Mouse (Mus musculus) stomach, embryonic 15.5 days (tissue): Measurements from ENCODE around the gene 1700017D01Rik. TPM values are rescaled to one million over a fixed set of nuclear protein-coding genes. Genes with fewer than 3 reads are reported as not detected.
"Not testable (repeated sequence)": the region's sequence is repeated elsewhere in the genome, so short reads cannot be mapped to it uniquely, and the experiment has no call there.

Source experiments
- ATAC-seq: fragments of 200-750 bp; cut with Nextera tagmentation; 2 replicates; pipeline ENCODE4 v1.8.0; 2017; ENCODE audit warnings: low read depth, moderate number of reproducible peaks, moderate TSS enrichment; ENCODE audit not compliant: insufficient read depth, low FRiP score
- H3K27ac ChIP-seq: fragments of 300-500 bp; sonication (generic); 2 replicates; pipeline ENCODE4 v1.5.1; 2015; ENCODE audit warnings: mild to moderate bottlenecking, inconsistent platforms
- H3K27me3 ChIP-seq: fragments of 300-500 bp; sonication (generic); replicated peaks from 2 replicates; pipeline ENCODE4 v1.6.1; 2015; ENCODE audit warnings: inconsistent platforms
- H3K36me3 ChIP-seq: fragments of 300-500 bp; sonication (generic); 2 replicates; pipeline ENCODE4 v1.6.1; 2015; ENCODE audit warnings: inconsistent platforms
- H3K4me1 ChIP-seq: fragments of 300-500 bp; sonication (generic); 2 replicates; pipeline ENCODE4 v1.6.1; 2015; ENCODE audit warnings: inconsistent platforms
- H3K4me2 ChIP-seq: fragments of 300-500 bp; sonication (generic); 2 replicates; pipeline ENCODE4 v1.6.1; 2015; ENCODE audit warnings: mild to moderate bottlenecking, inconsistent platforms
- H3K4me3 ChIP-seq: fragments of 300-500 bp; sonication (generic); replicated peaks from 2 replicates; pipeline ENCODE4 v1.5.1; 2015; ENCODE audit warnings: inconsistent platforms
- H3K9ac ChIP-seq: fragments of 300-500 bp; sonication (generic); 2 replicates; pipeline ENCODE4 v1.6.1; 2015; ENCODE audit warnings: inconsistent platforms
- H3K9me3 ChIP-seq: fragments of 300-500 bp; sonication (generic); 2 replicates; pipeline ENCODE4 v1.6.1; 2016; ENCODE audit warnings: inconsistent platforms
- WGBS: fragments of 180-500 bp; shearing (Covaris S2); methylation state at CpG from one replicate; pipeline ENCODE4 v1.1.7; 2015; 5-methylcytosine and 5-hydroxymethylcytosine counted together
- polyA plus RNA-seq: library from polyadenylated mRNA; unstranded; fragments of >200 nt; fragmentation: Nextera tagmentation; extraction: Ambion mirVana; gene quantifications from 2 replicates; pipeline ENCODE4 v1.2.1, GENCODE M21; 2015

1700017D01Rik gene
- not detected in 2 replicates for polyA plus RNA-seq

GRCm38 (mm10) chr19:11130776-11131175, at the start of gene 1700017D01Rik:
1700017D01Rik (minus strand) TSS chr19:11130876.
- not testable (repeated sequence) for H3K27me3 ChIP-seq, H3K27ac ChIP-seq, ATAC-seq, H3K9me3 ChIP-seq, H3K4me3 ChIP-seq, H3K9ac ChIP-seq, H3K4me1 ChIP-seq, H3K4me2 ChIP-seq, H3K36me3 ChIP-seq
- WGBS, result 88% methylated on average over 8 of the region's 8 CpGs

- H3K27ac ChIP-seq, result no peak overlapping the region
- no peaks in the 10 kb centered on the region for H3K9me3 ChIP-seq
- no peak overlapping the region for H3K4me2 ChIP-seq
- H3K4me3 ChIP-seq, result no peak overlapping the region
- H3K27me3 ChIP-seq, result no peaks in the 10 kb centered on the region
- no peaks in the 10 kb centered on the region for H3K36me3 ChIP-seq
- no peaks in the 10 kb centered on the region for H3K4me1 ChIP-seq
- WGBS, result 77% methylated on average over 2 of the region's 2 CpGs
- no peak for ATAC-seq
- no peak overlapping the region for H3K9ac ChIP-seq
Measured at GRCm38 (mm10) chr19:11177464-11177863, 46.8 kb upstream of the 1700017D01Rik start.

DNA sequence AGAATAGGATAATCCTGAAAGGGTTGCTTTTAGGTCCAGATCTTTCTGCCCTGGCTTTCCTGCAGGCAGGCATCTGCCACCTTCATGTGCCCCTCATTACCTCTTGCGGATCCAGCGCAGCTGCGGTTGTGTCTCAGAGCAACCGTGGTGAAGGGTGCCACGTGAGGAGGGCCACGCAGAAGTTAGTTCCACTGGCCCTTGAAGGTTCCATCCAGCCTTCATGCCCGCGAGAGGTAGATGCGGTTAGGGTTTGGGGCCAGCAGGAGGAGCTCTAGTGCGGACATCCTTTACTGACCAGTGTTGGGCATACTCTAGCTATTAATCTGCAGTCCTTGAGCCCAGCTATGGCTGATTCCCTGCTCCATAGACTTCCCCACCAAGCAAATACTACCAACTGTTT, 34.5 kb upstream of the 1700017D01Rik start, which contains the start of gene 1700025F22Rik:
Gene 1700025F22Rik (minus strand): TSS at position 149 of the 400 bp plus-strand sequence.
- H3K4me3 ChIP-seq, result no peak within 1 kb of the TSS
- H3K36me3 ChIP-seq, result no peaks in the 10 kb centered on the region
- no peaks in the 10 kb centered on the region for H3K9me3 ChIP-seq
- no peak within 1 kb of the TSS for H3K4me2 ChIP-seq
- H3K27me3 ChIP-seq, result no peaks in the 10 kb centered on the region
- 40% methylated on average over 10 of the region's 10 CpGs for WGBS
- no peaks in the 10 kb centered on the region for H3K4me1 ChIP-seq
- H3K27ac ChIP-seq, result no peak within 1 kb of the TSS
- H3K9ac ChIP-seq, result no peak within 1 kb of the TSS
- no peak for ATAC-seq

DNA sequence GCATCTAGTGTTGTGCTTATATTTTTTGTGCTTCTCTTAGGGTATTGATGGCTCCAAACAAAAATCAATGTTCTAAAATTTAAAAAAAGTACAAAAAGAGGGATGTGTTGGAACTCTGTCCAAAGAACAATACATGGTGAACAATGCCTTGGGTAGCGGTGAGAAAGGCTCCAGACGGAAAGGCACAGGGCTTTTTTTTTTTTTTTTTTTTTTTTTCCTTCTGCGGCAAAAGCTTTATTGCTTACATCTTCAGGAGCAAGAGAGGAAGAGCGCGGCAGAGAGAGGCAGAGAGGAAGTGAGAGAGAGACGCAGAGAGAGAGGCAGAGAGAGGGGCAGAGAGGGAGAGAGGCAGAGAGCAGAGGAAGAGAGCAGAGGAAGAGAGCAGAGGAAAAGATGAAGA, 27.2 kb upstream of the 1700017D01Rik start:
- H3K9ac ChIP-seq, H3K9me3 ChIP-seq, H3K27ac ChIP-seq, H3K36me3 ChIP-seq, H3K4me1 ChIP-seq, H3K4me3 ChIP-seq, ATAC-seq, H3K4me2 ChIP-seq, H3K27me3 ChIP-seq: not testable (repeated sequence)
- 76% methylated on average over 5 of the region's 6 CpGs for WGBS

DNA sequence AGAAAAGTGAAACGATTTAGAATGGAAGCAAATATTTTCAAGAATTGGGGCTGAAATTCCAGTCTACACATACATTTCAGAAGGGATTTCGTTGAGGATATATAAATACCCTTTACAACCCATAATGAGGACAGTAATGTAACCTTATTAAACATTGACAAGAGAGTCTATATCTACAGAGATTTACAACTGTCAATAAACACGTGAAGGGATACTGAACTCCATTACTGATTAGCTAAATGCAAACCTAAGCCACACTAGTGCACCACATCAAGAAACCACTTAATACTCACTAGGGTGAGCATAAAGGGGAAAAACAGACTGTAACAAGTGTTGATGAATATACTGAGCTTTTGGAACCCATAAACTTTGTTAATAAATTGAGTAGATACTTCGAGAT, 4.7 kb upstream of the 1700017D01Rik start:
- WGBS, result 65% methylated on average over 4 of the region's 4 CpGs
- Histone ChIP-seq H3K27ac (no peak overlapping the region), H3K4me3 (no peak overlapping the region), H3K27me3 (no peaks in the 10 kb centered on the region), H3K9me3 (no peaks in the 10 kb centered on the region), H3K36me3 (no peaks in the 10 kb centered on the region), H3K9ac (no peak overlapping the region), H3K4me1 (no peaks in the 10 kb centered on the region), H3K4me2 (no peak overlapping the region)
- ATAC-seq, result no peak

GRCm38 (mm10) chr19:11134852-11135251, 4.2 kb upstream of the 1700017D01Rik start:
- 76% methylated on average over 2 of the region's 2 CpGs for WGBS
- no peaks in the 10 kb centered on the region for H3K4me1 ChIP-seq

GRCm38 (mm10) chr19:11129702-11130101, 974 bp downstream of the 1700017D01Rik start:
- Histone ChIP-seq H3K9me3 (no peaks in the 10 kb centered on the region), H3K36me3 (no peaks in the 10 kb centered on the region), H3K4me1 (no peaks in the 10 kb centered on the region), H3K9ac (no peak overlapping the region), H3K4me3 (no peak overlapping the region), H3K4me2 (no peak overlapping the region), H3K27me3 (no peaks in the 10 kb centered on the region), H3K27ac (no peak overlapping the region)
- no peak for ATAC-seq
- WGBS, result 86% methylated on average over 1 of the region's 1 CpGs

More at GRCm38 (mm10) chr19:11134852-11135251, 4.2 kb upstream of the 1700017D01Rik start:
- Histone ChIP-seq H3K27ac (no peak overlapping the region), H3K4me3 (no peak overlapping the region), H3K9me3 (no peaks in the 10 kb centered on the region), H3K27me3 (no peaks in the 10 kb centered on the region), H3K36me3 (no peaks in the 10 kb centered on the region), H3K9ac (no peak overlapping the region), H3K4me2 (no peak overlapping the region)
- ATAC-seq, result no peak

GRCm38 (mm10) chr19:11121016-11121420, 9.7 kb downstream of the 1700017D01Rik start:
- H3K27me3 ChIP-seq, H3K4me1 ChIP-seq, H3K9me3 ChIP-seq, H3K36me3 ChIP-seq, H3K27ac ChIP-seq, H3K9ac ChIP-seq: not testable (repeated sequence)
- peak; percentile 95 for ATAC-seq
- Histone ChIP-seq H3K4me2 (peak overlapping the region; percentile 46), H3K4me3 (peak overlapping the region; percentile 38)
- WGBS, result under 1% methylated on average over 18 of the region's 38 CpGs

- H3K27ac ChIP-seq, result no peak overlapping the region
- no peaks in the 10 kb centered on the region for H3K4me1 ChIP-seq
- H3K9ac ChIP-seq, result no peak overlapping the region
- ATAC-seq, result no peak
- H3K4me2 ChIP-seq, result no peak overlapping the region
- 83% methylated on average over 2 of the region's 2 CpGs for WGBS
- no peaks in the 10 kb centered on the region for H3K36me3 ChIP-seq
- no peaks in the 10 kb centered on the region for H3K27me3 ChIP-seq
- H3K9me3 ChIP-seq, result no peaks in the 10 kb centered on the region
- H3K4me3 ChIP-seq, result no peak overlapping the region
Measured at GRCm38 (mm10) chr19:11119338-11119737, 11.3 kb downstream of the 1700017D01Rik start.

DNA sequence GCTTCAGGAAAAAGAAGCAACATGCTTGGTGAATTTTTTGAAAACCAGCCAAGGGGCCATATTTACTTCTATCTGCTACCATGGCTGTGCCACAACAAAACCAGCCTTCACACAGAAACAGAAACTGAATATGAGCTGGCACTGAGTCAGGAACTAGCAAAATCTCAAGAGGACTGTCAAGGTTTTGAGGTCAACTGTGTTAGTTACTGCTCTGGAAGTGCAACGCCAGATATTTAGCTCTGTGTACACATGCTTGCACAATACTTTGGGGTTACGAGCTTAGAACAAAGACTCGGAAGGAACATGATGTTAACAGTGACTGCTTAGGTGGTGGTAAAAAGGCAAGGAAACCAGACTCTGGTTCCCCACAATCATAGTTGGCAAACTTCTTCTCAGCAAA, 22.9 kb downstream of the 1700017D01Rik start:
- H3K27ac ChIP-seq, result no peak overlapping the region
- no peaks in the 10 kb centered on the region for H3K9me3 ChIP-seq
- WGBS, result 63% methylated on average over 3 of the region's 3 CpGs
- no peak overlapping the region for H3K4me2 ChIP-seq
- no peak for ATAC-seq
- H3K9ac ChIP-seq, result no peak overlapping the region
- no peaks in the 10 kb centered on the region for H3K4me1 ChIP-seq
- no peaks in the 10 kb centered on the region for H3K36me3 ChIP-seq
- H3K4me3 ChIP-seq, result no peak overlapping the region
- no peaks in the 10 kb centered on the region for H3K27me3 ChIP-seq

- Histone ChIP-seq H3K36me3 (no peaks in the 10 kb centered on the region), H3K27ac (no peak overlapping the region), H3K9ac (no peak overlapping the region), H3K27me3 (no peaks in the 10 kb centered on the region), H3K4me2 (no peak overlapping the region), H3K9me3 (no peaks in the 10 kb centered on the region), H3K4me1 (no peaks in the 10 kb centered on the region), H3K4me3 (no peak overlapping the region)
- 73% methylated on average over 1 of the region's 1 CpGs for WGBS
- no peak for ATAC-seq
Measured at GRCm38 (mm10) chr19:11101880-11102279, 28.8 kb downstream of the 1700017D01Rik start.

GRCm38 (mm10) chr19:11098401-11098800, 32.3 kb downstream of the 1700017D01Rik start:
- Histone ChIP-seq H3K9me3 (no peaks in the 10 kb centered on the region), H3K27me3 (no peaks in the 10 kb centered on the region)

DNA sequence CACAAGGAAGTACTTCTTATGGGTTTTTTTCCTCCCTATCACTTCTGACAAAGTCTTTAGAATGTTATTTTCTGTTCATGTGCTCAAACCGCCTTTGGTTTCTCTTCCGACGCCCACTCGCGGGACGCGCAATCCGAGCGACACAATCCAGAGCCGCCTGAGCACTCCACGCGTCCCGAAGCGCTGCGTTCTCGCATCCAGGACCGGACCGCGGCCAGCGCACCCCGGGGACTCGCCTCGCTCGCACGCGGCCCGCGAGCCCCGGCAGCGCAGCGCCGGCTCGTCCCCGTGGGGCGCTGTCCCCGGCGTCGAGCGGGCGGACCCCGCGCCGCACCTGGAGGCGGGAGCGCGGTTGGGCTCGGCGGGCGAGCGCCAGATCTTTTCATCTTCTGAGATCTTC, 38.5 kb downstream of the 1700017D01Rik start:
- H3K27me3 ChIP-seq, H3K9ac ChIP-seq, ATAC-seq, H3K9me3 ChIP-seq, H3K27ac ChIP-seq, H3K36me3 ChIP-seq, H3K4me1 ChIP-seq: not testable (repeated sequence)
- Histone ChIP-seq H3K4me3 (peak overlapping the region; percentile 35), H3K4me2 (peak overlapping the region; percentile 69)
- WGBS, result 4% methylated on average over 50 of the region's 50 CpGs

More at GRCm38 (mm10) chr19:11098401-11098800, 32.3 kb downstream of the 1700017D01Rik start:
- H3K36me3 ChIP-seq, result no peaks in the 10 kb centered on the region
- 66% methylated on average over 3 of the region's 3 CpGs for WGBS
- H3K4me2 ChIP-seq, result no peak overlapping the region
- H3K4me3 ChIP-seq, result no peak overlapping the region
- H3K9ac ChIP-seq, result no peak overlapping the region
- ATAC-seq, result no peak
- no peaks in the 10 kb centered on the region for H3K4me1 ChIP-seq
- no peak overlapping the region for H3K27ac ChIP-seq
